Mouse (Mus musculus) liver, embryonic 13.5 days (tissue): ENCODE results near the gene Abcc4. TPM values are rescaled to one million over a fixed set of nuclear protein-coding genes. Genes with fewer than 3 reads are reported as not detected.

Experiments
- ATAC-seq: fragments of 200-750 bp; cut with Nextera tagmentation; 2 replicates; pipeline ENCODE4 v1.8.0; 2017; ENCODE audit warnings: low read depth, mild to moderate bottlenecking, moderate number of reproducible peaks, moderate library complexity
- DNase-seq: peaks from one replicate; pipeline ENCODE4 v3.0.0; 2022
- H3K27ac ChIP-seq: fragments of 300-500 bp; sonication (generic); 2 replicates; pipeline ENCODE4 v1.5.1; 2015; ENCODE audit warnings: moderate library complexity, mild to moderate bottlenecking, inconsistent platforms
- H3K27me3 ChIP-seq: fragments of 300-500 bp; sonication (generic); 2 replicates; pipeline ENCODE4 v1.6.1; 2015; ENCODE audit warnings: mild to moderate bottlenecking, inconsistent platforms
- H3K36me3 ChIP-seq: fragments of 300-500 bp; sonication (generic); 2 replicates; pipeline ENCODE4 v1.6.1; 2015; ENCODE audit warnings: mild to moderate bottlenecking, inconsistent platforms
- H3K4me1 ChIP-seq: fragments of 300-500 bp; sonication (generic); replicated peaks from 2 replicates; pipeline ENCODE4 v1.6.1; 2015; ENCODE audit warnings: inconsistent platforms
- H3K4me2 ChIP-seq: fragments of 300-500 bp; sonication (generic); 2 replicates; pipeline ENCODE4 v1.6.1; 2015; ENCODE audit warnings: inconsistent platforms, mild to moderate bottlenecking, moderate library complexity
- H3K4me3 ChIP-seq: fragments of 300-500 bp; sonication (generic); replicated peaks from 2 replicates; pipeline ENCODE4 v1.5.1; 2015; ENCODE audit warnings: mild to moderate bottlenecking, inconsistent platforms
- H3K9ac ChIP-seq: fragments of 300-500 bp; sonication (generic); 2 replicates; pipeline ENCODE4 v1.6.1; 2015; ENCODE audit warnings: mild to moderate bottlenecking, inconsistent platforms
- H3K9me3 ChIP-seq: fragments of 300-500 bp; sonication (generic); replicated peaks from 2 replicates; pipeline ENCODE4 v1.6.1; 2016; ENCODE audit warnings: inconsistent platforms
- WGBS: fragments of 180-500 bp; shearing (Covaris S2); methylation state at CpG from one replicate; pipeline ENCODE4 v1.1.7; 2015; ENCODE audit not compliant: insufficient replicate concordance; 5-methylcytosine and 5-hydroxymethylcytosine counted together
- polyA plus RNA-seq: library from polyadenylated mRNA; unstranded; fragments of >200 nt; fragmentation: Nextera tagmentation; extraction: Ambion mirVana; gene quantifications from 2 replicates; pipeline ENCODE4 v1.2.1, GENCODE M21; 2015

Abcc4 gene
- polyA plus RNA-seq, 1 experiment from 2014 or later: 1.7 TPM

GRCm38 (mm10) chr14:118604903-118605302 lies 101.1 kb downstream of the Abcc4 start:
- Histone ChIP-seq H3K27ac (no peak overlapping the region), H3K27me3 (no peaks in the 10 kb centered on the region), H3K4me1 (no peaks in the 10 kb centered on the region), H3K4me3 (no peak overlapping the region), H3K4me2 (no peak overlapping the region), H3K9me3 (no peaks in the 10 kb centered on the region), H3K36me3 (no peaks in the 10 kb centered on the region), H3K9ac (no peak overlapping the region)
- no peak for ATAC-seq
- WGBS: 77% methylated on average over 2 of the region's 2 CpGs
- DNase-seq: no peak

DNA sequence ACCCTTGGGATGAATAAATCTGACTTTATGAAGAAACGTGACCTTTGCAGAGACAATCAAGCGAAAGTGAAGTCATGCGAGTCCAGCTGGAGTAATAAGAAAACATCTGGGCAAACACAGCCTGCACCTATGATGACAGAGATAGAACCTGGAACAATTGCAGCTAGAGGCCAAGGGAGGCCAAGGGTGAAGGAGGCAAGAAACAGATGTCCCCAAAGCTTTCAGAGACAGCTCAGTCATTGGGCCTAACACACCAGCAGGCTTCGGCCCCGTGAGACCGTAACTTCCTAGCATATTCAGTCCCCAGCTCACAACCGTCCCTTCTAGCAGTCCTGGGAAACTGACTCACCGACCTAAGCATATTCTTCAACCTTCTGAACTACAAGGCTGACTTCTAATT lies 104.0 kb downstream of the Abcc4 start:
- no peak for ATAC-seq
- Histone ChIP-seq H3K4me3 (no peak overlapping the region), H3K27ac (no peak overlapping the region), H3K4me1 (no peaks in the 10 kb centered on the region), H3K4me2 (no peak overlapping the region), H3K9me3 (no peaks in the 10 kb centered on the region), H3K27me3 (no peaks in the 10 kb centered on the region), H3K36me3 (no peaks in the 10 kb centered on the region; the same call in 1 of the 2 replicates), H3K9ac (no peak overlapping the region)
- DNase-seq: no peak
- 76% methylated on average over 8 of the region's 8 CpGs for WGBS

DNA sequence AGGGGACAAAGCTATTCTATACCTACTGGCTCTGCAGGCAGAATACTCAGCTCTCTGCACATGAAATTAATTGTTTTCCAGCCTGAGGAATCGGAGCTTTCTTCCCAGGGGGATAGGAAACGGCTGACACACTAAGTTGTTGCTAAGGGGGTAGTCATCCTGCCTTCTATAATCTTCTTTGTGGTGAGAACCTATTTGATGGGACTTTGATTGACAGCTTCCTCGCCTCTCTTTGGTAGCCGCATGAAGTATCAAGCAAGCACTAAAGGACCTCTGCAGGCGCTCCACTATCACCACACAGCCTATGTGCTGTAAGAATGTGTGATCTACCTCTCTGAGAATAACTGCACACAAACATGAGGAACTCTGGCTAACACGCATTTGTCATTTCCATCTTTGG lies 105.3 kb downstream of the Abcc4 start:
- Histone ChIP-seq H3K4me2 (no peak overlapping the region), H3K9me3 (no peaks in the 10 kb centered on the region), H3K27ac (no peak overlapping the region), H3K9ac (no peak overlapping the region), H3K36me3 (no peaks in the 10 kb centered on the region; the same call in 1 of the 2 replicates), H3K4me1 (no peaks in the 10 kb centered on the region), H3K27me3 (no peaks in the 10 kb centered on the region), H3K4me3 (no peak overlapping the region)
- DNase-seq (no peak), ATAC-seq (no peak)
- WGBS: 62% methylated on average over 6 of the region's 6 CpGs

DNA sequence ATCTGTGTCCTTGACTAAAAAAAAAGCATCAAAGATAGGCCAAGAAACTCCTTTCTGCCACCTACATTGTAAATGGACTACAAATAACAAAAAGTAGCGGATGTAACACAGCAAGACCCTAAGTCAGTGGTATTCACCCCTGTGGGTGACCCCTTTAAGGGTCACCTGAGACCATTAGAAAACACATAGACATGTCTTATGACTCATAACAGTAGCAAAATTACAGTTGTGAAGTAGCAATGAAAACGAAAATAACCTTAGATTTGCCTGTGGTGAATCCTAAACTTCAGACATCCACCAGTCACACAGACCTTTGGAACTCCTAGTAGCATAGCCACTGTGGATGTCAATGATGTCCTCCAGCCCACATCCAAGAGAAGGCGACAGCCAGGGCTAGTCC lies 107.3 kb downstream of the Abcc4 start:
- Histone ChIP-seq H3K27ac (no peak overlapping the region), H3K9ac (no peak overlapping the region), H3K4me2 (no peak overlapping the region), H3K27me3 (no peaks in the 10 kb centered on the region), H3K36me3 (no peaks in the 10 kb centered on the region; the same call in 1 of the 2 replicates), H3K4me1 (no peaks in the 10 kb centered on the region), H3K9me3 (no peaks in the 10 kb centered on the region), H3K4me3 (no peak overlapping the region)
- WGBS: 65% methylated on average over 3 of the region's 3 CpGs
- DNase-seq (no peak), ATAC-seq (no peak)

DNA sequence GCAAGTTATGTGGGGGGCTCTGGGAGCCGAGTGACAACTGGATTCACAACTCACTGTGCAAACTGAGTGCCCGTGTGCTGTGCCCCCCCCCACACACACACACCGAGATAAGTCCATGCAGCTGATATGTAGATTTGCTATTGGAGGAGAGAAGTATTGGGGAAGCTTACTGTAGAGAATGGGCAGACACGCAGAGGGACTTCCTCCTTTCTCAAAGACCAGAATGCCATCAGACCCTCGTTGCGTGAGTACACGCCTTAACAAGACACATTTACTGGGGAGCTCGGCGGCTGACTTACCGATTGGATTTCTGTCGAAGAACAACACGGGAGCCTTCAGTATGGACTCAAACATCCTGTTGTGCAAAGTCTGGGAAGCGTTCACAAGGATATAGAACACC lies 111.6 kb downstream of the Abcc4 start:
- ATAC-seq (0 out of 2 replicates have a peak, but pooled peaks have one; percentile 20), DNase-seq (no peak)
- Histone ChIP-seq H3K27ac (no peak overlapping the region), H3K4me1 (no peaks in the 10 kb centered on the region), H3K9ac (no peak overlapping the region), H3K9me3 (no peaks in the 10 kb centered on the region), H3K36me3 (no peaks in the 10 kb centered on the region; the same call in 1 of the 2 replicates), H3K4me2 (peak overlapping the region; percentile 32), H3K4me3 (no peak overlapping the region), H3K27me3 (no peaks in the 10 kb centered on the region)
- 23% methylated on average over 13 of the region's 13 CpGs for WGBS

- H3K4me2 ChIP-seq: no peak overlapping the region
- no peaks in the 10 kb centered on the region for H3K27me3 ChIP-seq
- no peak overlapping the region for H3K4me3 ChIP-seq
- no peak overlapping the region for H3K9ac ChIP-seq
- no peak for DNase-seq
- no peak overlapping the region for H3K27ac ChIP-seq
- H3K9me3 ChIP-seq: no peaks in the 10 kb centered on the region
- no peaks in the 10 kb centered on the region for H3K36me3 ChIP-seq
- no peaks in the 10 kb centered on the region for H3K4me1 ChIP-seq
- 46% methylated on average over 20 of the region's 20 CpGs for WGBS
- ATAC-seq: no peak
Measured at GRCm38 (mm10) chr14:118591477-118592403, 114.3 kb downstream of the Abcc4 start.

- Histone ChIP-seq H3K4me3 (no peak overlapping the region), H3K27ac (no peak overlapping the region), H3K27me3 (no peaks in the 10 kb centered on the region), H3K9ac (no peak overlapping the region), H3K36me3 (no peaks in the 10 kb centered on the region), H3K4me1 (no peaks in the 10 kb centered on the region), H3K9me3 (no peaks in the 10 kb centered on the region), H3K4me2 (no peak overlapping the region)
- WGBS: 42% methylated on average over 8 of the region's 8 CpGs
- DNase-seq (no peak), ATAC-seq (no peak)
Measured at GRCm38 (mm10) chr14:118582333-118582941, 123.6 kb downstream of the Abcc4 start.

DNA sequence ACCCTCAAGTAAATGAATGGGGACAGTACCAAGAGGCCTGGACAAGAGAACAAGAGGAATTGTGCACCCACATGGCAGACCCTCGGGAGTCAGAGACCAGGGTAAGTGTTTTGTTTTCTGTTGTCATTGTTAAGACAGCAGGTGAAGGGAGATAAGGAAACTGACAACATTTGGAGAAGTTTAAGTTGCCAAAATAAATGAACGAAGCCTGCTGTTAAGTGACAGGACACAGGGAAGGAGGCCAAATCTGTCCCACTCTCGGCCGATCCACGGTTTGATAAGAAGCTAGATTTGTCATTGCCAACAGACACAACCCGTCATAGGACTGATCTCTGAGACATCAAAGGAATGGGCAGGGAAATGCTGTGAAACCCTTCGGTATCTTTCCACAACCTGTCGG lies 124.3 kb downstream of the Abcc4 start:
- 17% methylated on average over 8 of the region's 8 CpGs for WGBS
- no peaks in the 10 kb centered on the region for H3K4me1 ChIP-seq
- no peak overlapping the region for H3K4me2 ChIP-seq
- ATAC-seq (no peak), DNase-seq (no peak)
- no peak overlapping the region for H3K4me3 ChIP-seq
- H3K36me3 ChIP-seq: no peaks in the 10 kb centered on the region
- H3K9ac ChIP-seq: no peak overlapping the region
- H3K27ac ChIP-seq: no peak overlapping the region
- no peaks in the 10 kb centered on the region for H3K27me3 ChIP-seq
- H3K9me3 ChIP-seq: no peaks in the 10 kb centered on the region

- ATAC-seq (no peak), DNase-seq (no peak)
- H3K36me3 ChIP-seq: no peaks in the 10 kb centered on the region
- no peak overlapping the region for H3K4me2 ChIP-seq
- H3K4me1 ChIP-seq: no peaks in the 10 kb centered on the region
- H3K9ac ChIP-seq: no peak overlapping the region
- no peaks in the 10 kb centered on the region for H3K9me3 ChIP-seq
- 80% methylated on average over 19 of the region's 19 CpGs for WGBS
- H3K27ac ChIP-seq: no peak overlapping the region
- no peaks in the 10 kb centered on the region for H3K27me3 ChIP-seq
- H3K4me3 ChIP-seq: no peak overlapping the region
Measured at GRCm38 (mm10) chr14:118579013-118579728, 126.8 kb downstream of the Abcc4 start.

DNA sequence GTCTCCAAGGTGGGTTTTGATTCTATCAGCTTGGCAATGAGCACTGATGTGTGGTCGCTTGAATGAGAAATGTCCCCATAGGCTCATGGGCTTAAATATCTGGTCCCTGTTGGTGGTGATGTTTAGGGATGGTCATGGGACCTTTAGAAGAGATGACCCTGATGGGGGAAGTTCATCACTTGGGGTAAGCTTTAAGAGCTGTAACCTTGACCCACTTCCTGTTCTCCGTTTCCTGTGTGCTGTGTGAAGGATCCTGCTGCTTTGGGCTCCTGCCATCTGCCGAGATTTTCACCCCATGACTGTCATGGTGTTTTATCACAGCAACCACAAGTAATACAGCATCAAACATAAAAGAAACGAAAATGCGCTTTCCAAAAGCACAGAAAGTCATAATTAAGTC lies 128.1 kb downstream of the Abcc4 start:
- WGBS: 65% methylated on average over 5 of the region's 5 CpGs
- H3K9ac ChIP-seq: no peak overlapping the region
- no peaks in the 10 kb centered on the region for H3K27me3 ChIP-seq
- no peak overlapping the region for H3K4me3 ChIP-seq
- H3K9me3 ChIP-seq: no peaks in the 10 kb centered on the region
- H3K36me3 ChIP-seq: no peaks in the 10 kb centered on the region
- H3K4me2 ChIP-seq: no peak overlapping the region
- H3K27ac ChIP-seq: no peak overlapping the region
- H3K4me1 ChIP-seq: no peaks in the 10 kb centered on the region
- DNase-seq (no peak), ATAC-seq (no peak)

GRCm38 (mm10) chr14:118572688-118573245 lies 133.3 kb downstream of the Abcc4 start:
- no peak overlapping the region for H3K4me3 ChIP-seq

More at GRCm38 (mm10) chr14:118572688-118573245, 133.3 kb downstream of the Abcc4 start:
- DNase-seq: no peak
- peaks cover 10% of the 10 kb centered on the region; the same call in 1 of the 2 replicates for H3K4me1 ChIP-seq
- no peaks in the 10 kb centered on the region for H3K27me3 ChIP-seq
- no peak for ATAC-seq
- H3K4me2 ChIP-seq: no peak overlapping the region
- H3K9me3 ChIP-seq: no peaks in the 10 kb centered on the region
- no peak overlapping the region for H3K27ac ChIP-seq
- WGBS: 74% methylated on average over 9 of the region's 9 CpGs
- no peaks in the 10 kb centered on the region for H3K36me3 ChIP-seq
- H3K9ac ChIP-seq: no peak overlapping the region
